8 mouse cellular contexts compared by ENCODE assay signal in genomic region chr7:89998006-89998623, GRCm38 (mm10). TPM values are rescaled to one million over a fixed set of nuclear protein-coding genes. Genes with fewer than 3 reads are reported as not detected.
DNase-seq lines count a peak whose midpoint lies in the region; ATAC-seq lines count a peak whose summit lies in the region.

No protein-coding gene starts in this region.

- H3K36me3 ChIP-seq in forebrain, embryonic 10.5 days (replicated peaks), result no peaks in the 10 kb centered on the region
- no peaks in the 10 kb centered on the region for H3K36me3 ChIP-seq in hindbrain, embryonic 16.5 days (ENCODE audit: control insufficient read depth, insufficient read depth, low read length)
- H3K36me3 ChIP-seq in limb, embryonic 10.5 days, result no peaks in the 10 kb centered on the region
- H3K36me3 ChIP-seq in midbrain, embryonic 15.5 days (replicated peaks), result no peaks in the 10 kb centered on the region
- no peaks in the 10 kb centered on the region for H3K36me3 ChIP-seq in stomach, embryonic 15.5 days

- DNase-seq in left cerebral cortex, adult 11 months (ENCODE audit: low spot score), result peak; percentile 43
- no peak for DNase-seq in left cerebral cortex, adult 8-10 months (ENCODE audit: low spot score in 2 of 2)
- DNase-seq in c-Kit-positive CD71-negative TER-119-negative erythroid progenitor cells, embryonic 14.5 days (ENCODE audit: low read depth), result peak; percentile 81
- DNase-seq in forebrain, embryonic 10.5 days (ENCODE audit: extremely low spot score, low spot score), result peak; percentile 50
- DNase-seq in limb, embryonic 10.5 days (ENCODE audit: low spot score), result peak; percentile 62

- peaks cover 10% of the 10 kb centered on the region for H3K4me1 ChIP-seq in forebrain, embryonic 10.5 days
- H3K4me1 ChIP-seq in hindbrain, embryonic 16.5 days (ENCODE audit: control insufficient read depth, insufficient read depth, low read depth, low read length), result no peaks in the 10 kb centered on the region; the same call in 1 of the 2 replicates
- no peaks in the 10 kb centered on the region for H3K4me1 ChIP-seq in limb, embryonic 10.5 days
- H3K4me1 ChIP-seq in midbrain, embryonic 15.5 days, result peaks cover 6% of the 10 kb centered on the region; the same call in 1 of the 2 replicates
- no peaks in the 10 kb centered on the region; the same call in 1 of the 2 replicates for H3K4me1 ChIP-seq in stomach, embryonic 15.5 days

- H3K4me2 ChIP-seq in hindbrain, embryonic 16.5 days (ENCODE audit: low read length), result peak overlapping the region; percentile 43
- peak overlapping the region; percentile 44 for H3K4me2 ChIP-seq in midbrain, embryonic 15.5 days
- peak overlapping the region; percentile 21; the same call in 1 of the 2 replicates for H3K4me2 ChIP-seq in stomach, embryonic 15.5 days

- ATAC-seq in hindbrain, embryonic 16.5 days, result peak; percentile 88
- ATAC-seq in midbrain, embryonic 15.5 days (replicated peaks), result peak; percentile 86
- no peak for ATAC-seq in stomach, embryonic 15.5 days (ENCODE audit: insufficient read depth, low FRiP score, low read depth)

- H3K9ac ChIP-seq in hindbrain, embryonic 16.5 days (ENCODE audit: low read depth, low read length), result no peak overlapping the region
- 0 out of 2 replicates have a peak overlapping the region, but pooled peaks have one; percentile 8 for H3K9ac ChIP-seq in midbrain, embryonic 15.5 days
- H3K9ac ChIP-seq in stomach, embryonic 15.5 days, result no peak overlapping the region

- no peaks in the 10 kb centered on the region for H3K9me3 ChIP-seq in forebrain, embryonic 10.5 days
- H3K9me3 ChIP-seq in hindbrain, embryonic 16.5 days (ENCODE audit: control insufficient read depth, low read length), result no peaks in the 10 kb centered on the region
- H3K9me3 ChIP-seq in limb, embryonic 10.5 days (replicated peaks), result no peaks in the 10 kb centered on the region
- no peaks in the 10 kb centered on the region for H3K9me3 ChIP-seq in midbrain, embryonic 15.5 days
- H3K9me3 ChIP-seq in stomach, embryonic 15.5 days, result no peaks in the 10 kb centered on the region

- no peak overlapping the region for H3K27ac ChIP-seq in forebrain, embryonic 10.5 days
- no peak overlapping the region for H3K27ac ChIP-seq in hindbrain, embryonic 16.5 days (ENCODE audit: low read depth, low read length)
- H3K27ac ChIP-seq in limb, embryonic 10.5 days, result no peak overlapping the region
- peak overlapping the region; percentile 27; the same call in 1 of the 2 replicates for H3K27ac ChIP-seq in midbrain, embryonic 15.5 days
- no peak overlapping the region for H3K27ac ChIP-seq in stomach, embryonic 15.5 days

- H3K4me3 ChIP-seq in forebrain, embryonic 10.5 days, result peak overlapping the region; percentile 20; the same call in 1 of the 2 replicates
- H3K4me3 ChIP-seq in hindbrain, embryonic 16.5 days (ENCODE audit: low read length), result no peak overlapping the region
- no peak overlapping the region for H3K4me3 ChIP-seq in limb, embryonic 10.5 days
- peak overlapping the region; percentile 11; the same call in 1 of the 2 replicates for H3K4me3 ChIP-seq in midbrain, embryonic 15.5 days
- H3K4me3 ChIP-seq in stomach, embryonic 15.5 days (replicated peaks), result no peak overlapping the region

- WGBS in forebrain, embryonic 10.5 days, result 7% methylated on average over 10 of the region's 10 CpGs
- 8% methylated on average over 10 of the region's 10 CpGs for WGBS in hindbrain, embryonic 16.5 days
- 27% methylated on average over 10 of the region's 10 CpGs for WGBS in limb, embryonic 10.5 days
- 3% methylated on average over 10 of the region's 10 CpGs for WGBS in midbrain, embryonic 15.5 days
- WGBS in stomach, embryonic 15.5 days, result 18% methylated on average over 10 of the region's 10 CpGs

- no peaks in the 10 kb centered on the region for H3K27me3 ChIP-seq in forebrain, embryonic 10.5 days (ENCODE audit: poor library complexity, severe bottlenecking)
- H3K27me3 ChIP-seq in hindbrain, embryonic 16.5 days (replicated peaks; ENCODE audit: control insufficient read depth, insufficient read depth, low read length), result no peaks in the 10 kb centered on the region
- no peaks in the 10 kb centered on the region for H3K27me3 ChIP-seq in limb, embryonic 10.5 days (ENCODE audit: low read depth, poor library complexity, severe bottlenecking)
- H3K27me3 ChIP-seq in midbrain, embryonic 15.5 days (replicated peaks), result no peaks in the 10 kb centered on the region
- H3K27me3 ChIP-seq in stomach, embryonic 15.5 days (replicated peaks), result no peaks in the 10 kb centered on the region

RNA-seq across cellular contexts. Expression of gene Eed, which starts 17.3 kb away (rescaled TPM):
- 10 to 100 TPM; 22.0 to 28.6 (median 25.5) TPM for total RNA-seq in left cerebral cortex, adult 8-10 months (2022)
- polyA plus RNA-seq in forebrain, embryonic 10.5 days (2016; fragmentation: Nextera tagmentation; extraction: Ambion mirVana), result 95.3 and 102 TPM in 2 replicates
- polyA plus RNA-seq in hindbrain, embryonic 16.5 days (2015; fragmentation: Nextera tagmentation; extraction: Ambion mirVana), result 24.7 and 24.9 TPM in 2 replicates
- polyA plus RNA-seq in limb, embryonic 10.5 days (2016; fragmentation: Nextera tagmentation; extraction: Ambion mirVana), result 101 and 102 TPM in 2 replicates
- 33.0 and 33.3 TPM in 2 replicates for polyA plus RNA-seq in midbrain, embryonic 15.5 days (2015; fragmentation: Nextera tagmentation; extraction: Ambion mirVana)
- 68.5 and 71.8 TPM in 2 replicates for polyA plus RNA-seq in stomach, embryonic 15.5 days (2015; fragmentation: Nextera tagmentation; extraction: Ambion mirVana)

RNA-seq across cellular contexts. Expression of gene Hikeshi, which starts 57.1 kb away (rescaled TPM):
- total RNA-seq in left cerebral cortex, adult 8-10 months (2022), result 100 to 1,000 TPM in 2 of 4 experiments, 10 to 100 TPM in 2; 77.0 to 100 (median 90.0) TPM
- polyA plus RNA-seq in forebrain, embryonic 10.5 days (2016; fragmentation: Nextera tagmentation; extraction: Ambion mirVana), result 151 and 170 TPM in 2 replicates
- 124 and 133 TPM in 2 replicates for polyA plus RNA-seq in hindbrain, embryonic 16.5 days (2015; fragmentation: Nextera tagmentation; extraction: Ambion mirVana)
- 138 and 152 TPM in 2 replicates for polyA plus RNA-seq in limb, embryonic 10.5 days (2016; fragmentation: Nextera tagmentation; extraction: Ambion mirVana)
- 111 and 117 TPM in 2 replicates for polyA plus RNA-seq in midbrain, embryonic 15.5 days (2015; fragmentation: Nextera tagmentation; extraction: Ambion mirVana)
- 134 and 145 TPM in 2 replicates for polyA plus RNA-seq in stomach, embryonic 15.5 days (2015; fragmentation: Nextera tagmentation; extraction: Ambion mirVana)

Comparison
In these comparisons a context has a peak if more than half of its experiments do, and no peak if none do; other contexts are left out.
1. DNase-seq: peak in left cerebral cortex, adult 11 months (single experiment), c-Kit-positive CD71-negative TER-119-negative erythroid progenitor cells, embryonic 14.5 days (single experiment), forebrain, embryonic 10.5 days (single experiment) and limb, embryonic 10.5 days (single experiment); none in left cerebral cortex, adult 8-10 months (0 of 2).
2. H3K4me3 ChIP-seq: peak in forebrain, embryonic 10.5 days (single experiment) and midbrain, embryonic 15.5 days (single experiment); none in hindbrain, embryonic 16.5 days (single experiment), limb, embryonic 10.5 days (single experiment) and stomach, embryonic 15.5 days (single experiment).
3. Peak in every context shown above with its lines, with median percentiles within 50 percentile points of each other: H3K4me2 ChIP-seq.